Mouse (Mus musculus) heart, postnatal 0 days (tissue): ENCODE data around the gene Phf11c.

Experiments
- CTCF ChIP-seq: IDR thresholded peaks from 2 replicates; pipeline ENCODE4 v1.5.1; 2016; ENCODE audit warnings: antibody characterized with exemption, control low read depth, low read depth
- EP300 ChIP-seq: IDR thresholded peaks from 2 replicates; pipeline ENCODE4 v1.6.1; 2016; ENCODE audit warnings: antibody characterized with exemption, low read depth

GRCm38 (mm10) chr14:59440039-59440438 lies 44.9 kb upstream of the Phf11c start:
- no peak for TF ChIP-seq CTCF
- TF ChIP-seq EP300 = no peak
